ENCODE assay signal across 10 mouse cellular contexts in the genomic region with DNA sequence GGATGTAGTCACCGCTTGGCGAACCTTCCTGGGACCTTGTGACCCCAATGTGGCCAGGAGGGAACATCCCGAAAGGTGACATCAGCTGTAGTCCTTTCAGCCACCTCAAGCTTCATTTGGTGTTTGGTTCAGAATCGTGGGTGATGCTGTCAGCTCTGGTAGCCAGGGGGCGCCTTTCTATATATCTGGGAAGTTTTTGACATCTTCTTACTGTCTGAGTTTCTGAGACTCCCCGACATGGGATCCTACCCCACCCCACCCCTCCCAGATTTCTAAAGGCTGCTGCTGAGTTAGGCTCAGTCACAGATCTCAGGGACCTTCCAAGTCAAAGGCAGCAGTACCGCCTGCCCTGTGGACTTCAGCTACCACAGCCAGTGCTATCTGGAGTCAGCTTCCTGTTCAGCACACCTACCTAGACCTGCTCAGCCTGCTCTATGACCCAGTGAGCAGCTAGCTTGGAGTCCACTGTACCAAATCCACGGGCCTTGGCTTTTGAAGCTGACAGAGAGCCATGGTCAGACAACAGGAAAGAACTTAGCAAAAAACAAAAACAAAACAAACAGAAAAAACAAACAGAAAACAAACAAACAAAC. TPM values are rescaled to one million over a fixed set of nuclear protein-coding genes. Genes with fewer than 3 reads are reported as not detected.
DNase-seq lines count a peak whose midpoint lies in the region; ATAC-seq and TF ChIP-seq lines count a peak whose summit lies in the region.
"Had no signal": no experiment of that assay in that cellular context is flagged by ENCODE, and none has a peak within 500 bp of the region (broad histone marks: within the 10 kb centered on the region; RNA-seq: fewer than 3 reads in every experiment).

No protein-coding gene starts in this region.

- no peak for TF ChIP-seq POLR2A in CH12.LX (IDR thresholded peaks at IDR 0.05; ENCODE audit: low read depth, low read length)

- WGBS in hindbrain, embryonic 12.5 days = 75% methylated on average over 8 of the region's 8 CpGs

- in situ Hi-C loops in CH12.LX (cut with MboI; ENCODE audit: low pct_ligation_motif_present, low pct_unique_long_range_greater_than_20kb, low sequenced_read_pairs) = no loop called here

- dilution Hi-C loops in CH12.LX (cut with MboI; ENCODE audit: extremely low pct_ligation_motif_present, extremely low pct_unique_long_range_greater_than_20kb, low sequenced_read_pairs) = no loop called here

- peak; percentile 7 for DNase-seq in gastrocnemius, adult 18-20 months (ENCODE audit: low spot score)
- no peak for DNase-seq in gastrocnemius, postnatal 36 days
- peak; percentile 22 for DNase-seq in CH12.LX (ENCODE audit: extremely low read depth)
- DNase-seq in lung, postnatal 14 days = peak; percentile 16
- DNase-seq in embryo, embryonic 10.5 days (ENCODE audit: low spot score) = no peak
- DNase-seq in gastrocnemius, postnatal 25 days = no peak

- H3K4me1 ChIP-seq in CH12.LX (ENCODE audit: control insufficient read depth in 1 of 2, insufficient read depth in 2 of 2) = peaks cover 3% of the 10 kb centered on the region in 2 experiments; a peak in 2 of 4 replicates
- H3K4me1 ChIP-seq in hindbrain, embryonic 12.5 days = peaks cover 3% of the 10 kb centered on the region; the same call in 1 of the 2 replicates

- no peak overlapping the region for H3K9ac ChIP-seq in CH12.LX (ENCODE audit: insufficient read depth, low read depth)
- H3K9ac ChIP-seq in hindbrain, embryonic 12.5 days = no peak overlapping the region

- H3K36me3 ChIP-seq in CH12.LX (replicated peaks in 1 of 2; ENCODE audit: control insufficient read depth in 1 of 2, insufficient read depth in 1 of 2, low read length in 1 of 2) = peaks cover 2 to 6% of the 10 kb centered on the region in 2 experiments
- peaks cover 4% of the 10 kb centered on the region; the same call in 1 of the 2 replicates for H3K36me3 ChIP-seq in hindbrain, embryonic 12.5 days

- peak; percentile 21; the same call in 1 of the 2 replicates for ATAC-seq in granulocyte monocyte progenitor cell, adult 5-6 weeks (replicated peaks; ENCODE audit: poor library complexity, severe bottlenecking)
- ATAC-seq in hindbrain, embryonic 12.5 days (ENCODE audit: low FRiP score) = no peak
- ATAC-seq: Patski had no signal

- intact Hi-C loops in gastrocnemius, postnatal 36 days (cut with DNase I) = loop anchor here (5.0 kb wide), 1 partner anchor 188 kb away; no protein-coding TSS in a partner anchor

- H3K9me3 ChIP-seq in CH12.LX (replicated peaks; ENCODE audit: low read length) = no peaks in the 10 kb centered on the region
- H3K9me3 ChIP-seq in hindbrain, embryonic 12.5 days (replicated peaks) = no peaks in the 10 kb centered on the region

- peak overlapping the region; percentile 5; the same call in 1 of the 2 replicates for H3K4me2 ChIP-seq in CH12.LX (ENCODE audit: insufficient read depth, low read depth, poor library complexity, severe bottlenecking)
- no peak overlapping the region for H3K4me2 ChIP-seq in hindbrain, embryonic 12.5 days (replicated peaks)

- no peak overlapping the region for H3K4me3 ChIP-seq in CH12.LX (replicated peaks in 1 of 3; ENCODE audit: low read depth in 2 of 3, low read length in 2 of 3, poor library complexity in 1 of 3)
- H3K4me3 ChIP-seq in hindbrain, embryonic 12.5 days = no peak overlapping the region

- no peaks in the 10 kb centered on the region for H3K79me2 ChIP-seq in CH12.LX (replicated peaks; ENCODE audit: control insufficient read depth, extremely low read depth, insufficient read depth, poor library complexity, severe bottlenecking)

- no peaks in the 10 kb centered on the region for H3K27me3 ChIP-seq in CH12.LX (replicated peaks)
- no peaks in the 10 kb centered on the region for H3K27me3 ChIP-seq in hindbrain, embryonic 12.5 days

- TF ChIP-seq CTCF in CH12.LX (conservative IDR thresholded peaks at IDR 0.05 in 1 of 2, IDR thresholded peaks at IDR 0.05 in 1 of 2; ENCODE audit: low read depth in 2 of 2, low read length in 2 of 2) = peak in 1 of 2 experiments; percentile 68; a peak in 2 of 4 replicates

- peak; percentile 24 for TF ChIP-seq RAD21 in CH12.LX (IDR thresholded peaks at IDR 0.05; ENCODE audit: low read depth, low read length)

- no peak for TF ChIP-seq EP300 in CH12.LX (IDR thresholded peaks at IDR 0.05; ENCODE audit: low read length)

- no peak overlapping the region for H3K27ac ChIP-seq in CH12.LX (ENCODE audit: insufficient read depth, low read depth)
- no peak overlapping the region for H3K27ac ChIP-seq in hindbrain, embryonic 12.5 days

TF ChIP-seq in CH12.LX, 34 proteins besides CTCF, POLR2A, EP300 and RAD21:
- no peak for TF ChIP-seq PAX5 (IDR thresholded peaks at IDR 0.05; ENCODE audit: low read length)
- TF ChIP-seq MEF2A (IDR thresholded peaks at IDR 0.05; ENCODE audit: borderline replicate concordance, low read depth, low read length) = no peak
- TF ChIP-seq SMC3 (IDR thresholded peaks at IDR 0.05; ENCODE audit: low read depth, low read length) = peak; percentile 62
- no peak for TF ChIP-seq ZC3H11A (IDR thresholded peaks at IDR 0.05; ENCODE audit: low read depth, low read length)
- no peak for TF ChIP-seq MYC (IDR thresholded peaks at IDR 0.05; ENCODE audit: low read depth, low read length)
- TF ChIP-seq GABPA (IDR thresholded peaks at IDR 0.05; ENCODE audit: insufficient replicate concordance, low read depth, low read length) = no peak
- no peak for TF ChIP-seq ELF1 (IDR thresholded peaks at IDR 0.05; ENCODE audit: low read depth, low read length)

RNA-seq across cellular contexts. Expression of a gene that starts 18.5 kb away (rescaled TPM):
- total RNA-seq in gastrocnemius, adult 18-20 months (2021) = not detected
- total RNA-seq in gastrocnemius, postnatal 36 days (2021) = not detected
- total RNA-seq in CH12.LX (2012; rRNA removed) = not detected in 2 replicates
- total RNA-seq in CH12.LX (2014; rRNA removed) = not detected in 2 replicates
- polyA plus RNA-seq in CH12.LX (2012; ENCODE audit: insufficient read length, low read depth) = not detected in 2 replicates
- total RNA-seq in granulocyte monocyte progenitor cell, adult 5-6 weeks (2014; fragmentation: Nextera tagmentation) = not detected in 2 replicates
- not detected in 2 replicates for total RNA-seq in granulocyte monocyte progenitor cell, adult 5-6 weeks (2017)
- polyA plus RNA-seq in hindbrain, embryonic 12.5 days (2016; fragmentation: Nextera tagmentation; extraction: Ambion mirVana) = 0.83 and 1.4 TPM in 2 replicates
- not detected for total RNA-seq in gastrocnemius, postnatal 25 days (2021)
- total RNA-seq: neutrophil, adult 5-6 weeks had no signal
- polyA plus RNA-seq: Patski had no signal

RNA-seq across cellular contexts. Expression of a gene that starts 32.6 kb away (rescaled TPM):
- total RNA-seq in gastrocnemius, adult 18-20 months (2021) = 1 to 10 TPM; 6.4 to 7.8 TPM
- total RNA-seq in gastrocnemius, postnatal 36 days (2021) = 1 to 10 TPM; 4.0 to 5.1 TPM
- total RNA-seq in CH12.LX (2012; rRNA removed) (0.21 TPM in 1 of 2 replicates, not detected in the other), CH12.LX (2014; rRNA removed) (not detected in 2 replicates)
- not detected in 2 replicates for polyA plus RNA-seq in CH12.LX (2012; ENCODE audit: insufficient read length, low read depth)
- total RNA-seq in granulocyte monocyte progenitor cell, adult 5-6 weeks (2014; fragmentation: Nextera tagmentation) = 6.7 and 19.6 TPM in 2 replicates
- total RNA-seq in granulocyte monocyte progenitor cell, adult 5-6 weeks (2017) = 3.2 and 9.2 TPM in 2 replicates
- polyA plus RNA-seq in hindbrain, embryonic 12.5 days (2016; fragmentation: Nextera tagmentation; extraction: Ambion mirVana) = 28.1 and 36.2 TPM in 2 replicates
- 1 to 10 TPM; 4.1 to 6.8 TPM for total RNA-seq in gastrocnemius, postnatal 25 days (2021)

Comparison
In these comparisons a context has a peak if more than half of its experiments do, and no peak if none do; other contexts are left out.
1. DNase-seq: peak in gastrocnemius, adult 18-20 months (single experiment), CH12.LX (single experiment) and lung, postnatal 14 days (single experiment); none in gastrocnemius, postnatal 36 days (0 of 2), embryo, embryonic 10.5 days (single experiment) and gastrocnemius, postnatal 25 days (single experiment).